Mouse (Mus musculus) T-helper 1 cell (primary cell): ENCODE results near the gene Pakap.

Experiments used
- in situ Hi-C: fragments of 300-600 bp; cut with MboI, MseI; formaldehyde crosslinking; loops from one replicate; pipeline ENCODE4 v1.15.1; 2025; ENCODE audit warnings: high pct_unique_total_duplicates

Gene Pakap

DNA sequence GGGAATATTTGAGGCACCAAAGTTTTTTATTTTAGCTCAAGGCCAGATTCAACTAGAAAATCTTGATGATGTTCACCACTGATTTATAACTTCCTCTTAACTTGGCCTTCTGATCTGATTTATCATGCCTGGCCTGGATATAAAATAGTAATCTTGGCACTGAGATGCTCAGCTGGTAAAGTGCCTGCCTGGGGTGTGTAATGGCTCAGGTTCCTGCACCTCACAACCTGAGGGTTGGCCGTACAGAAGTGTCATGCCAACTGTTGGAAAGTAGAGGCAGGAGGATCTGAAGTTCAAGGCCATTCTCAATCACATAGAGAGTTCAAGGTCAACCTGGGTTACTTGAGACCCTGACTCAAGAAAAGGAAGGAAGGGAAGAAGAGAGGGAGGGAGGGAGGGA lies 57.3 kb downstream of the Pakap start:
- in situ Hi-C loops, result no loop called here

DNA sequence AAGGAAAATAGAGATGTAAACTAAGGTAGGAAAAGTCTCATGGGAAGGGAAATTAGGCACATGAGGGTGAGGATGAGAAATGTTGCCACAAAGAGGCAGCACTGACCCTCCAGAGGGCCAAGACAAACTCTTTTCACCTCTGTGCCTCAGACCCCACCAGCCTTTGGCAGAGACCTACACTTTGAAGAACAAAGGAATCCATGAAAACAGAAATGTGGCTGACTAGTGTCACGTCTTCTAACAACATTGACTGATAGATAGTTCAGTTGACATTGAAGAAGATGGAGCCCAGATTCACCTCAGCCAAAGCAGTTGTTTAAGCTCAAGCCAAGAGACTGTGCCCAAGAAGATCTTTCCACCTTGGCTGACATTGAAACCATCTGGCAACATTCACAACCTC lies 57.8 kb downstream of the Pakap start:
- in situ Hi-C loops, result no loop called here

DNA sequence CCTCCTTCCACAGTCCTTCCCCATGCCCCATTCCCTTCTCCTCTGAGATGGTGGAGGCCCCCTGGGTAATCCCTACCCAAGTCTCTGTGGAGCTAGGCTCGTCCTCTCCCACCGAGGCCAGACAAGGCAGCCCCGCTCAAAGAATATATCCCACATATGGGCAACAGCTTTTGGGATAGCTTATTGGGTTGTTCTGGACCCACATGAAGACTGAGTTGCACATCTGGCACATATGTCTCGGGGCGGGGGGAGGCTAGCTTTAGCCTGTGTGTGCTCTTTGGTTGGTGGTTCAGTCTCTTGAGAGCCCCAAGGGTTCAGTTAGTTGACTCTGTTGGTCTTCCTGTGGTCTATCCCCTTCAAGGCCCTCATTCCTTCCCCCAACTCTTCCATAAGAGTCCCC lies 58.9 kb downstream of the Pakap start:
- in situ Hi-C loops, result no loop called here

DNA sequence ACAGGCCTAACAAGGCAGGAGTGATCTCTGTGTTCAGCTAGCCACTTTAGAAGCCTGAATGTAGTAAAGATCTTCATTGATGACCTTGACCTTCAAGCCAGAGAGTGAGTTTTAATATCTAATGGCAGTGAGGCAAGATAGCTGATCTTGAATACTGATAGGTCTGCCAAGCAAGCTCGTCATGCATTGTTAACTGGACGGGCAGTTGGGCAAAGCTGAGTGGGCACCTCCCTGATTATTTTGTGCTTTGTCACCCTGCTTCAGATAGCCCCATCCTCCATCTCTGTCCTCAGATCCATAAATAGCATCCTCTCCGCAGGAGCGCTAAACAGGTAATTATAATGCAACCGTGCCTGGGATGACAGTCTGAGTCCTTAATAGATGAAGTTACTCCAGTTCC lies 64.4 kb downstream of the Pakap start:
- in situ Hi-C loops, result no loop called here

DNA sequence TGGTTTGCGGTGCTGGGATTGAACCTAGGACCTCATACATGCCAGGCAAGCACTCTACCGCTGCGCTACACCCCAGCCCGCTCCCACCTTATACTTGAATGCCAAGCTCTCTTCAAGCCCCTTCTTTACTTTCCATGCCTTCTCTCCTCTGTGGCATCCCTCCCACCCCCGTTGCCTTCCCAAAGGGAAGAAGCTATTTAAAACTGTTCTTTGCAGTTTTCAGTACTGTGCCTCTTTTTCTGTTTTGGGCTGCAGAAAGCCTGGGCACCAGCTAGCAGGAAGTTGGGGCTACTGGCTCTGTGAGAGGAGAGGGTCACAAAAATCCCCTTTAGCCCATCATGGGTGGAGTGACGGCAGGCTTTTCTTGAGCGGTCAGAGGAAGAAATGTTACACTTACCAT lies 65.1 kb downstream of the Pakap start:
- in situ Hi-C loops, result no loop called here

DNA sequence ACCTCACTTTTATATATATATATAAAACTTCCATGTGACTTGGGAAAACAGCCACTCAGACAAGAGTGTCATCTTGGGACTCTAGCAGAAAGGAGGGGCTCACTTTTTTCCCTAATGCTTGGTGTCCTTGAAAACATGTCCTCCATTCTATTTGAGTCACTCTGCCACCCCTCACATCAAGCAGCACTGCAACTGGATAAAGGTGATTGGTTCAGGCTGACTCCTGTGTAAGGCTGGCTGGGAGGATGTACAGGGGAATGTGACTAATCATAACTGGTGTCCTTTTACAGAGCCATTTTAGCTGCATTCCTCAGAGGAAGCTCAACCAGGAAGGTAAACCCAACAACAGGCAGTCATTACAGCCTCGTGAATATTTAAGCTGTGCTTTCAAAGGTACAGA lies 67.0 kb downstream of the Pakap start:
- in situ Hi-C loops, result no loop called here

DNA sequence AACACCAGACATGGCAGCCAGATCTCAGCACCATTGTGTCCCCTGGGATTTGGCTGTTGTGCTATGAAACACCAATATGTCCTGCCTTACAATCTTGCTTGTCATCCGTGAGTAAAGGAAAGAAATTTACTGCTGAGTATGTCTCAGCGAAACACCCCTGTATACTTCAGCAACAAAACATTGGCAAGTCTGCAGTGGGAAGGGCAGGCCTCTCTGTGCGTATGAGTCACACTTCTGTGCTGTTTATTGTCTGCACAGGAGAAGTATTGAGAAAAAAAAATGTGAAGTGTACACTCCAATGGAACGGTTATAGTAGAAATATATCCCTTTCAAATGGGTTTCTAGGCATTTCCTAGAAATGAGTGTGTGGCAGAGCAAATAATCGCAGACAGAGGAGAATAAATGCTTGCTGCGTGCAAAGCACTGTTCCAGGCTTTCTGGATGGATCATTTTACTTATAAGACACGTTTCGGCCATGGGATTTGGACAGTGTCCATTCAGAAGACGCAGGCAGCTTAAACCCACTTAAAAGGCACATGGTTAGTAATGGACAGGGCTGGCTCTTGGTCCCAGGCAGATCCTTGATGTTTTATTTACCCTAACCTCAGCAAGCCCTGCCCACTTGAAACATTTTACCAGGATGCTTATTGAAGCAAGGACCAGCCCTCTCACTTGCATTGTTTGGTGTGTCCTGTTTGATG lies 69.0 kb downstream of the Pakap start:
- in situ Hi-C loops, result no loop called here

DNA sequence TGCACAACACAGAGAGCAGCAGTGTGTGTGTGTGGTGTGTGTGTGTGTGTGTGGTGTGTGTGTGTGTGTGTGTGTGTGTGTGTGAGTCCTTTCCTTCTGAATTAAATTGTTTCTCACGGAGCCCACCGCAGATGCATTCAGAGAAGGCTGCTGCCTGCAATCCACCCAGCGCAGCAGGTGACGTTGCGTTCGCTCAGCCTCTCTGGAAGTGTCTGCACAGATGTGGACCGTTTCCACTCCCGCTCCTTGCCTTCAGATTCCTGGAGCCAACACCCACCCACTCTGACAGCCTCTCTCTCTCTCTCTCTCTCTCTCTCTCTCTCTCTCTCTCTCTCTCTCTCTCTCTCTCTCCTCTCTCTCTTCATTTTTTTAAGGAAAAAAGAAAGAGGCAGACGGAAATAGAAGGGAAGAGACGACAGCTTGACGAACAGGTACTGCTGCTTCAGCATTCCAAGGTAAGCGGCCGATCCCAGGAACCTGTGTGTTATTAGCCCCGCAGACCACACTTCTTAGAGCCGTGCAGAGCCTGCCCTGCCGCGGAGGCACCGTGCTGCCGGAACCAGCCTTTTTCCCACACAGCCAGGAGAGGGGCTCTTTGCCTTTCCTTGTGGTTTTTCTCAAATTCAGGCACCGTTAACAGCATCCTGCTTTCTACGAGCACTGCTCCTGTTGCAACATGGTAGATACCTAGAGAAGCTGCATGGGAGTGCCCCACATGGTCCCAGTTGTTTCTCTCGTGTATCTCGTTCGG lies 69.8 kb downstream of the Pakap start:
- in situ Hi-C loops, result no loop called here

DNA sequence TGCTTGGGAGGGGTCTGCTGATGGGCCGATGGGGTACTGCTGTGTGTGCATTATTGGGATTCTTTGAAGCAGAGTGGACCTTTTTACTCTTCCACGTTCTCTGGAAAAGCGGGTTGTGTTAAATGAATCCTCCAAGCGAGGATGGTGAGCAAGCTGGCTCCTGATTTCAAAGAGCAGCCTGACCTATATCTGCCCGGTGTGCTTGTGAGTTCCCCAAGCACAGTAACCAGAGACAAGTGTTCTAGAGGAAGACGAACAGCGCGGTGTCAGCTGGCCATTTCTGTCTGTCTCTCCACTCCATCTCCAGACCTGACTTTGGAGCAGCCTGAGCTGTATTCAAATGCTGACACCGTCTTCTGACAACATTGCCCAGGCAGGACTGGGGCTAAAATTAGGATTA lies 71.0 kb downstream of the Pakap start:
- in situ Hi-C loops, result no loop called here

DNA sequence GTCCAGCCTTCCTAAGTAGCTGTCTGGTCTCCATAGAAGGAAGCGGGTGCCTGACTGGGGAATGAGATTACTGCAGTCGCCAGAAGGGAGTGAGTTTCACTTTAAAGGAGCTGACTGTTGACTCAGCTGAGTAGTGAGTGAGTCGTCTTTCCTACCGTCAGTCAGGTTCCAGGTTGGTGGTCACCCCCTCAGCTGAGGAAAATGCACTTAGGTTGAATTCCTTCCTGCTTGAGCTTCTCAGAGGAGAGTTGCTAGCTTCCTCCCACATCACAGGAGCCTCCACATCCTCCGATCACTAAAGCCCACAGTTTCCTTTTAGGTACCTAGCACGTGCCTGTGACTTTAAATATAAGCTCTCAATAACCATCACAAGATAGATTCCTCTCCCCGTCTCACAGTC lies 72.2 kb downstream of the Pakap start:
- in situ Hi-C loops, result no loop called here

DNA sequence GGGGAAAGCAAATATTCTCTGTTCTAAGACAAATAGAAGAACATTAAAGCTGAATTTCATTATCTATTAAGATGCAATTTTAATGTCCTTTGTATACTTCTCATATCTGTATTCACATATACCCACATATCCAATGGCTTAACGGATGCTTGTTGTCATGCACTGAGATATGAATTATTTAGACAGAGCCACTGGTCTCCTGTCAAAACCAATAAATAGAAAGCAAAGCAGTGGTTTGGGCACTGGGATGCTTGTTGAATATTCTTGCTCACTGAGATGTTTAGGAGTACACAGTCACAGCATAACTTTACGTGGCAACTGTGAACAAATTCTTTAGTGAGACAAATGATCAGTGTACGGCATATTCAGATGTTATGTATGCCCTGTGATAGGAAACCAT lies 73.0 kb downstream of the Pakap start:
- in situ Hi-C loops, result no loop called here

DNA sequence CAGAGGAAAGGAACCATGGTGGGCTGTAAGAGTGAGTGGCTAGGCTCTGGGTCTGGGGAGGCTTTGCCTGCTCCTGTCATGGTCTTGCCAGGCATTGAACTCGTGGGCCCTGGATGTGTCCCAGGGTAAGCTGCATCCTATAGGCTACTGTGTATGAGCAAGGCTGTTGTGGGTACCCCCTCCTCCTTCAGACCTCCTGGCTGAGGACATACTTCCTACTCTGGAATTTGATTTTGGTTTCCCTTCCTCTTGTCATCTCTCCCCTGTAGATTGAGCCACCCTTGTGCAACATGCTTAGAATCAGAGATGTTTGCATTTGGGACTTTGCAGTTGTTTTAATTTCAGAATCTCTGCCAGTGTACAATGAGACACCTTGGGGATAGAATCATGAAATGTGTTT lies 83.0 kb downstream of the Pakap start:
- in situ Hi-C loops, result no loop called here

DNA sequence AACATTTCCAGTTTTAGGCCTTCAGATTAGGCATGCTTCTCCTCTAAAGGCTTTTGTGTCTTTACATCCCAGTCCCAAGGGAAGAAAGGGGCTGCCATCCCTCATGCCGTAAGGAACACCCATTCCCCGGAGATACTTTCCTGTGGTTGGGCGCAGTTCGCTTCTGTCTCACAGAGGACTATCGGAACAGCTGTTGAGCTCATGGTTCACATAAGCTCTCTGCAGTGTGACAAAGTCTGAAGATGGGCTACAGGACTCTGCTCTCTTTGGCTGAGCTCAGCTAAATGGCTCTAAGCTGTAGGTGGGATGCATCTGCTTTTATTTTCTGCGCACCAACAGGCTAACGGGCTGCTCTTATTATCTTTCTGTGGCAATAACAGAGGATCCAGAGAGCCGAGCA lies 83.6 kb downstream of the Pakap start:
- in situ Hi-C loops, result no loop called here

DNA sequence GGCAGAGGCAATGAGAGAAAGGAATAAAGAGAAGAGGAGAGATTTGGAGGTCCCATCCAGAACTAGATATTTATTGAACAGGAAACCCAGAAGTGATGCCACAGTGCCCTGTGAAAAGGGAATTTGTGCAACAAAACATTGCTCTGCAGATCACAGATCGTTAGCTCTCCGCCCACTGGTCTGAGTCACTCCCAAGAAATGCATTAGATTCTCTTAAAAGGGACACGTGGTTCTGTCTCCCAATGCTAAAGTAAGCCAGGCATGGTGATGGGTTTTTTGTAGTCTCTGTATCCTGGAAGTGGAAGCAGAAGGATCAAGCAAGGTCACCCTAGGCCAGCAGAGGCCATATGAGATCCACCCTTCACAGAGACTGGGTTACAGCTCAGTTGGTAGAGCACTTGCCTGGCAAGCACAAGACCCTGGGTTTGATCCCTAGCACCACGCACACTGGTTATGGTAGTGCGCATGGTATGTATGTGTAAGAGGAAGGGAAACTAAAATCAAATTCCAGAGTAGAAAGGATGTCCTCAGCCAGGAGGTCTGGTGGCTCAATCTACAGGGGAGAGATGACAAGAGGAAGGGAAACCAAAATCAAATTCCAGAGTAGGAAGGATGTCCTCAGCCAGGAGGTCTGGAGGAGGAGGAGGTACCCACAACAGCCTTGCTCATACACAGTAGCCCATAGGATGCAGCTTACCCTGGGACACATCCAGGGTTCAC lies 84.4 kb downstream of the Pakap start:
- in situ Hi-C loops, result no loop called here

DNA sequence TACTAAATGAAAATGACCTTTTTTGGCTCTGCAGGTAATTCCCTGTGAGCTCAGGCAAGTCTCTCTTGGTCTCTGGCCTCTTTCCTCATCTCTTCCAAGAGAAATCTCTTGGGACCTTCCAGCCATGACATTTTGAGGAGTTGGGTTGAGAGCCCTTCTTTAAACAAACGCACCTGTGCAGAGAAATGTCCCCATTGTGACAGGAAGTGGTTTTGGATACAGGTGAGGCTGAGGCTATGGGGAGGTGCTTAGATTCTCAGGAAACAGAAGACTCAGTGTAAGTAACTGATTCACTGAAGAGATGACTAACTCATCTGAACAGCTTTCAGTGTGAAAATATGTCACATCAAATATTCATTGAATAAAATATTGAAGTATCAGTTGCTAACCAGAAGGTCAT lies 88.0 kb downstream of the Pakap start:
- in situ Hi-C loops, result no loop called here

DNA sequence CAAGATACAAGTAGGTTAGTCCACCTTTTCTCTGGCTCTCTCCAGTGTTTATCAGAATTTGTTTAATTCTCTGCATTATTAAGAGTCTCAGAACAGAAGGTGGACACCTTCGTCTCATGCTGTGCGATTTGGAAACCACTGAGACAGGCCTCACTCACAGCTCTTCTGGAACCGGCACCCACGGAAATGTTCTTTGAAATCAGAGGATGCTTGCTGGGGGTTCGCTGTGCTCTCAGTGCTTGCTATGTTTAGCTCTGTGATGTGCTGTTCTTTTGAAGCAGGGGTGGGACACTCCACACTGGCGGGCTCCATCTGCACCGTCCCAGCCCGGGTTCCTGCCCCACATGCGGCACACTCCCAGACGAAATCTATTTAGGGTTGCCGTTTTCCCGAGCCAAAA lies 88.4 kb downstream of the Pakap start:
- in situ Hi-C loops, result no loop called here

DNA sequence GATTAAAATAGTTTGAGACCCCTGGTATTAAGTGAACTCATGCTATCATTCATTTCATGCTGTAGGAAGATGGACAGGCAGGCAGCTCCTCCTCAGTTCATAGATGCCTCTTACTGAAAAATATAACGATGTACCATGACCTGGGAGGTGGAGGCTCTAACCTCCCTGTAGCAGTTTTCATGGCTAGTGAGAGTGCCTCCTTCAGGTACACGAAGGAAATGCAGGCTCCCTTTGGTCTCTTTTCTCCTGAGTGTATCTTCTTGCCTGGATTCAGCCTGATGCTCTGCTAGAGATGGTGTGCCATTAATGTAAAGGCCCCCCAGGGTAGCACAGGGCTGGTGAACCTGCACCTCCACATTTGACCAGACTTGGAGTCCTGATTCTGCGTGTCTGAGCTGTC lies 88.9 kb downstream of the Pakap start:
- in situ Hi-C loops, result no loop called here

DNA sequence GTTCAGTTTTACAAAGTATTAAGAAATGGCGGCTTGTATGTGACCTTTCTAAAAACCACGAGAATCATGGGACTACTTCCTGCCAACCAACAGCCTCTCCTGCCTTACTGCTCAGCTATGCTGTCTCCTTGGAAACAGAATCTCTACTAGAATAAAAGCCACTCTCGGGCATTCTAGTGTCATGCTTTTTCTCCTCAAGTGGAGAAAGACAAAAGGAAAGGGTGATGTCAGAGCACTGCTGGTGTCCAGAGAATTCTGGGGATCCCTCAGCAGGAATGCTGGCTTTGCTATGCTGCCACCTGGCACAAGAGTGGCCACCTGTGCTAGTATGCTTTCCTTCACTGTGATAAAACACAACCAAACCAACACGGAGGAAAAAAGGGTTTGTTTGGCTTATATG lies 92.5 kb downstream of the Pakap start:
- in situ Hi-C loops, result no loop called here

DNA sequence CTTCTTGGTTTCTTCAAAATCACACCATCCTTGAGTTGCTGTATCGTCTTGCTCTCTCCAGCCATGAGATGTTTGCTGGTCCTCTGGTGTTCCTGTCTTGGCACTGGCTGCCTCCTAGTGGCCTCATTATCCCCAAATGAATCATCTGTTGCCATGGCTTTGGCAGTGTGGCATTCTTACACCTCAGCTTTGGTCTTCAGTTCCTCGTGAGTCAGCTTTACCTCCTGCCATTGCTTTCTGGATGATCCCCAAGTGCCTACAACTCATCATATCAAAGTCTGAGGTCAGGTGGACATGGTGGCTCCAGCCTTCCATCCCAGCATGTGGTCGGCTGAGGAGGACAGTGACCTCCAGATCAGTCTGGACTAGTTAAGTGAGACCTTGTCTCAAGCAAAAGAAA lies 98.1 kb downstream of the Pakap start:
- in situ Hi-C loops, result no loop called here

DNA sequence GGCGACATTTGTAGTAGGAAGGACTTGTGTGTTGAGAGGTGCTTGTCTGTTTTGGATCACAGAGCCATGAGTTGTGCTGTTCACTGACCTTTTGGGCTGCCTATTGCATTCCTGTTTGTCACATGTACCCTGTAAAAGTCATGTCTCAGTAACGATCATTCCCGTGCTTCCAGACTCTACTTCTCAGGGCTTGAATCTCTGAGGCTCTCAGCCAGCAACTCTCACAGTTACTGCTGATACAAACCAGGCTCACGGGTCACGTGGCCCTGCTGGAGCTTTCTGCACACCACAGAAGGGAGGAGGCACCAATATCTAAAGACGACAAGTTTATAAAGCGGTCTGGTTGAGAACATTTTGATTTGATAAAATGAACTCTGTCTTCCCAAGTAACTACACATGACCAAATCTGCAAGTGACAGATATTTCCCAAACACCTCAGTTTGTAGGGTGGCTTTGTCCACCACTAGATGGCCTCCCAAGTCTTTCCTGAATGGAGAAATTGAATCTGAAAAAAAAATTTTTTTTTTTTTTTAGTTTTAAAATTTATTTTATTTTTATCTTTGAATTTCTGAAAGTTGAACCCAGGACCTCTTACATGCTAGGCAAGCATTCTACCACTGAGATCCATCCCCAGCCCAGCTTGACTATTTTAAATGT lies 103.0 kb downstream of the Pakap start:
- in situ Hi-C loops, result loop anchor here (5.0 to 10.0 kb wide), 3 partner anchors 104 to 236 kb away; no protein-coding TSS in a partner anchor

DNA sequence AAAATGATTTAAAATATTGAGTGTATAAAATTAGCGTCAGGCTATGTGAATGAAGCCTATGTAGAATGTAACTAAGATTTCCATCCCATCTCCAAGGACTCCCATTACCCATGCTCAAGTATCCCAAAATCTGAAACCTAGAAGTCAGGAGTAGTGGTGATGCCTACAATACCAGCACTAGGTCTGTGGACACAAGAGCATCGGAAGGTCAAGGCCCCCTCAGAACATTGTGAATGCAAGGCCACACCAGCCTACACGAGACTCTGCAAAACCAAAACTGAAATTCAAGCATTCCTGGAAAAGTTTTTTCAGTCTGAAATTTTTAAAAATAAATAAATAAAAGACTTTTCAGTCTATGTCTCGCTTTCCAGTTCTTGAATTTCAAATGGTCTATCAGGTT lies 104.6 kb downstream of the Pakap start:
- in situ Hi-C loops, result loop anchor here (5.0 to 10.0 kb wide), 3 partner anchors 102 to 235 kb away; no protein-coding TSS in a partner anchor
